Mouse (Mus musculus) megakaryocyte, adult 5-6 weeks (primary cell): Measurements from ENCODE around the gene Usp29. TPM values are rescaled to one million over a fixed set of nuclear protein-coding genes. Genes with fewer than 3 reads are reported as not detected.
"Not testable (repeated sequence)": the region's sequence is repeated elsewhere in the genome, so short reads cannot be mapped to it uniquely, and the experiment has no call there.

Experiments used
- ATAC-seq: 2 replicates; pipeline ENCODE4 v1.8.0; 2016; ENCODE audit warnings: mild to moderate bottlenecking, inconsistent platforms; ENCODE audit not compliant: poor library complexity, severe bottlenecking
- total RNA-seq, 2 experiments: library from RNA; stranded (forward) in 1 of 2; stranded (reverse) in 1 of 2; fragments of 153-499, 151-499 nt in 1 of 2; fragments of 221-1000, 200-1000 nt in 1 of 2; gene quantifications; 2 replicates each; pipeline versions ENCODE4 v1.2.3 to v1.2.4; 2015 to 2017

The Usp29 gene
- total RNA-seq, 2 experiments from 2014 or later, result not detected

DNA sequence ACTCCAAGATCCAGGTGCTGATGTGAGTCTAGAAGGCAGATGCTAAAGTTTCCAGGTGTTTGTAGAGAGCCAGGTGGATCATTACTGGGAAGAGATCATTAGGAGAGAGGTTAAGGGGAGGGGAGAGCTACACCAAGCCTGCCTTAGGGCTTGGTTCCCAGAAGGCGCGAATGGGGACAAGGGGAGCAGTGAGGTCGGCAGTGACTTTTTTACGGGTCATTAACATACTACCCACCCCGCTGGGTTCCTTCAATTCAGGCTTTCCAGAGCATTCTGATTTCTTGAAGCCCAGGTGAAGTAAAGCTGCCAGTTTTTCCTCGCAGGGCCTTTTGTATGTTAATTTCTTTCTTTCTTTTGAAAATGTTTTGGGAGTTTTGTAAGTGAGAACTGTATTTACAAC, 29.8 kb downstream of the Usp29 start:
- ATAC-seq, result no peak

DNA sequence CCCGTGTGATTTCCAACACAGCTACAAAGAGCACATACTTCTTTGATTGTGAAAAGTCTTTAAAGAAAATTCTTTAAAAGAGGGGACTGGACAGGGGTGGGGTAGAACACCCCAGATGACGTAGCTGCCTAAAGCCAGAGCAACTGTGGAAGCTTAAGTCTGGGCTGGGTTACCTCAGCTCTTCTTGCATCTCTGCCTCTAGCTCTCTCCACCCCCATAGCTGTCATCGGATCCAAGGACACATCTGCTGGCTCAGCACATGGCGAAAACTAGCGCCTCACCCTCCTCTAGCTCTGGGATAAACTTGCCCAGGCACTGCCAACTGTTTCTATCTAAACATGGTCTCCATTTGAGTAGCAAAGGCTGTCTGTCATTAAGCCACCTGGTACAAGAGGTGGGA, 34.9 kb downstream of the Usp29 start:
- no peak for ATAC-seq

DNA sequence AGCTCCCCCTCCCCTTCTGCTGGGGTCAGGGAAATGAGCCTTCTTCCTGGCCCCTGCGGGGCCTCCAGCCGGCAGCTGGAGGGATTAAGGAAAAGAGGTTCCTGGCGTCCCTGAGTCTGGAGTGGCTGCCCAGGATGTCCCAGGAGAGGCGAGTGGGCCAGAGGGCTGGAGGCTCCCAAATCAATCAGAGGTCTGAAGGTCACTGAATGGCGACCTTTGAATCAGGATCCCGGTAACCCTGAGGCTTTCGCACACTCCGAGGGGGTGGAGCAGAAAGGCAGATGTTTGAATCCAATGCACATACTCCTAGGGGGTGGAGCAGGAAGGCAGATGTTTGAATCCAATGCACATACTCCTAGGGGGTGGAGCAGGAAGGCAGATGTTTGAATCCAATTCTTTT, 39.9 kb downstream of the Usp29 start:
- no peak for ATAC-seq

DNA sequence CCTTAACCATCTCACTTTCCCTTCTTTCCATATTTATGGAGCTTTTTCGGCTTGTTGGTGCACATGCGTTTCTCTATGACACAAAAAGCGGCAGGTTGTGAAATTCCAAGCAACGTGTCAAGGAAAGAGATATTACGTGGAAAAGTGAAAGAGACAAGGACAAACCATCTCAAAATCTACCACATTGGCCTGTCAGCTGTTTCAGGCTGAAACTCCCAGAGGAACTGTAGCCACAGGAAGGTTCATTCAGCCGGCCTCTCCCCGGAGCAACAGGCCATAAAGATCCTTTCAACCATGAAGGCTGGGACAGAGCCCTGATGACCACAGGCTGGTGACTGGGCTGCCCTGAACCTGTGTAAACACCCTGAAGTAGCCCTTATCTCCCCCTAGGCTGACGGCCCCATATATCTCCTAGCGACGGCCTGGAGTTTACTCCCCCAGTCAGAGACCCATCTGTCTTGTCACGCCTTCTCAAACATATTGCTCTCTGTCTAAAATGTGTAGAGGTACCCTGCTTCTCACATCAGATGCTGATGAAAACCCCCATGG, 43.6 kb downstream of the Usp29 start:
- ATAC-seq, result not testable (repeated sequence)

DNA sequence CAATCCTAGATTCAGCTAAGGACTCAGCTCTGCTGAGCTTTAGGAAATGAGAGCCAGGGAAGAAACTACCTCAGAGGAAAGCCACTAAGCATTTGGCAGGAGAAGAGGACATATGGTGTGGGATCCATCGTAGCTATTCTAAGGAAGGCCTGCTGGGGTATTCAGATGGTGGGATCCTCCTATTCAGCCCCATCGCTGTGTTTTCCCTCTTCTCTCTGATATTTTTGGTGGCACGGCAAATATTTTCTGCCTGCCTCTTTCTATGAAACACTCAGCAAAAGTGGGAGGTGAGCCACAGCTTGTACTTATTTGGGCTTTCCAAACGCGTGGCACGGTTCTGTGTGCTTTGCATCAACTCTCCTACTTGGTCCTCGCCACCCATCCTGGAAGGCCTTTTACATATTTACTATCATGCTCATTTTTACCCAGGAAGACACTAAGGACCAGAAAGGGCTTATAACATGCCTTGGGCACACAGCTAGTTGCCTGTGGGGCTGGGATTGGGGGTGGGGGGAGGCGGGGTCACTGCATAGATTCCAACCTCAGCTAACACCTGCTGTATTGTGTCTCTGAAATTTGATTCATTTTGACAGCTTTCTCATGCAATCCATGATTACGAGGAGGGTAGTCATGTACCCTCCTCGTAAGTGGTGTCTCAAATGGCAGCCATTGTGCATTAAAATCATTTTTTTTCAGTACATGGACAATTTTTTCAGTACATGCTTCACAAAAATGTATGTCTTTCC, 46.1 kb downstream of the Usp29 start:
- ATAC-seq, result no peak

DNA sequence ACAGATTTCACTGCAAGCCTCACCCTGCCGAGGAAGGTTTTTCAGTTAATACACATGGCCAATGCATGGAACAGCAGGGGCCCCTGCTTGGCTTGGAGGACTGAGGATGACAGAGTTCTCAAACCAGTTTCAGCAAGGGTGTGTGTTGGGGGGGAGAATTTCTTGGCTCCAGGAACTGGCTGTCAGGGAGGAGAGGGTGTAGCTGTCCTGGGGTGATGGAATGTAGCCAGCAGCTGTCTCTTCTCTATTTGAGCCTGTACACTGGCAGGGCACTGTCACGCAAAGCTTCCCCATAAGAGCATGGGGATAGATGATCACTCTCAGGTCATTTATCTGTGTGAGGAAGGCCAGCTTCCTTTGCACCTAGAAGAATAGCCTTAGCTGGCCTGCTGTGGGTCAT, 46.7 kb downstream of the Usp29 start:
- no peak for ATAC-seq

DNA sequence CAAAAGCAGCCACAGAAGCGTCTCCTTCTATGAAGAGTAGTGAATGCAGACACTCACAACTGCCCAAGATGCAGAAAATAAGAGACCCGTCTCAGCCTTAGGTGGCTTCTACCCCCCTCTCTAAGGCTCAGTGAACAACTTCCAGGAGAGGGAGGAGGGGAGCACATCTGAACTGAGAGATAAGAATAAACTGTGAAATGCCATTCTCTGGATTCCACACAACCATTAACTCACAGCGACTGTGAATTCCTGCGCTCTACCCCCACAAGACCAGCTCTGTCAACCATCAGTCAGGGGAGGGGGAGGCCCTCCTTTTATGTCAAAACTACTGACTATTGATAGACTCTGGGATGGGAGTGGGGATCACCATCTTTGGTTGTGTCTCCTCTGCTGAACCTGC, 47.3 kb downstream of the Usp29 start:
- ATAC-seq, result no peak

DNA sequence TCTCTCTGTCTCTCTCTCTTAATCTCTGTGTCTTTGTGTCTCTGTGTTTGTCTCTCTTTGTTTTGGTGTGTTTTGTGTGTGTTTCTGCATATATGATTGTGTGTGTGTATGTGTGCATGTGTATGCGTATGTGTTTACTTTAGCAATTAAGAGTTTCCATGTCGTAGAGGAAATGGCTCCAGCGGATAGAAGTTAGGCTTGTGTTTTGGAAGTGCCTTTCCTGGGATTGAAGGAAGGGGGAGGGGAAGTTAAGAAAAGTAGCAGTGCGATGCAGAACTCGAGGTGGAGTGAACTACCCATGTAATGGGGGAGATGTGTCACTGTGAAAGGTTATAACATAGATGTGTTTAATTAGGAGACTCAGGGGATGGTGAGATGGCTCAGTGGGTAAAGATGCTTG, 48.8 kb downstream of the Usp29 start:
- no peak for ATAC-seq

DNA sequence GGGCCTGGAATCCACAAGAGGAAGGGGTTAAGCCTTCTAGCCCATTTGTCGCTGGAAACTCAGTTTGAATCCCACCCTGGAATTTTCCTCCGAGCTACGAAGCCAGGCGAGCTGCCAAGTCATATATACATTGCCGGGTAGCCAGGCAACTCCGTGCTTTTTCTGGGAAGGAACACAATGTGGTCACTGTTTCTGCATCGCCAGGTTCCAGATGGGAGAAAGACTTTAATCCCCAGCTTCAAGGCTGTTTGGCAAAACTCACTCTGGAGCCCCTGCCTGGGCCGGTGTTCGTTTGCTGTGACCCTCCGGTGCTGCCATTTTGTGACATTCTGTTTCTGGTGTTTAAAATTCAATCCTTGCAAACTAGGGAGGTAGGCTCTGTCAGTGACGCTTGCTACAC, 51.2 kb downstream of the Usp29 start:
- no peak for ATAC-seq

DNA sequence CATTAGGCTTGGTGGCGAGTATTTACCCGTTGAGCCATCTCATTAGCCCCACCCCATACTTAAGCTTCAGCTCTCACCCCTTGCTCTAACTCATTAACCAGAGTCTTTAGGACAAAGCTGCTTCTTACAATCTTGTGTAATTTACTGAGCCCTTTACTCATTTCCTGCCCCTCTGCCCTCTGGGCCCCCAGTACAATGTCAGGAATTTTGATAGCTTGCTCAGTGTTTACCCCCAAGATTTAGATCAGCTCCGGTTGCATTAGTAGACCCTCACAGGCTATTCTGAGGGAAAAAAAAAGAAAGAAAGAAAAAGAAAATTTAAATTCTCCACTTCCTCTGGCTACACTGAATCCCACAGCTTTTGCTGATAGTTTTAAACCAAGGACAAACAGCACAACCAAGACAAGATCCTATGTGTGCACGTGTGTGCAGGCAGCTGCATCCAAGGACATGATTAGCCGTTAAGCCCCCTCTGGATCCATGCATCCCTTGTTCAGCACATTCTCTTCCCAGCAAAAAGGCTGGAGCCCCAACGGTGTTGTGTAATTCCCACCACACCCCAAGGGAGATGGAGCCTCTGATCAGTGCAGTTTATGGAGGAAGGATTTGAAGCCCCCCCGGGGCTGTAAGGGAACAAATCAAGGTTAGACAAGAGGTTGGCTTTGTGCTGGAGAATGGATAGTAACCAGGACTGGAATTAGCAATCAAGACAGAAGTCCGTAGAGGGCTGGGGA, 54.1 kb downstream of the Usp29 start:
- no peak for ATAC-seq

DNA sequence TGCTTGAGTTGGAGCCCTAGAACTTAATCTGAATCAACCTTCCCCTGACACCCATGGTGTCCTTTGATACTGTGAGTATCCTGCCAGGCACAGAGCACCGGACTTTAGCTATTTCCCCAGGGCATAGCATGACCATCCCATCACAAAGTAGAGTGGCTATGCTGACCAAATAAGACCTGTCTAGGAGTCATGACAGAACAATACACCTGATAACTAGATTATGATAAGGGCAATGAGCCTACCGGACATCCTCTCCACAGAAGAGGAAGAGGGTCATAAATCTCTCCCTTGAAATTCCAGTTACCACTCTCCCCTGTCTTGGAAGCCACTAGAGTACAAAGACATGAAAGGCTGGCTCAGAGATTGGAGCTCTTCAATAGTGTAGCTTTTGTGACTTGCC, 56.6 kb downstream of the Usp29 start:
- ATAC-seq, result no peak

DNA sequence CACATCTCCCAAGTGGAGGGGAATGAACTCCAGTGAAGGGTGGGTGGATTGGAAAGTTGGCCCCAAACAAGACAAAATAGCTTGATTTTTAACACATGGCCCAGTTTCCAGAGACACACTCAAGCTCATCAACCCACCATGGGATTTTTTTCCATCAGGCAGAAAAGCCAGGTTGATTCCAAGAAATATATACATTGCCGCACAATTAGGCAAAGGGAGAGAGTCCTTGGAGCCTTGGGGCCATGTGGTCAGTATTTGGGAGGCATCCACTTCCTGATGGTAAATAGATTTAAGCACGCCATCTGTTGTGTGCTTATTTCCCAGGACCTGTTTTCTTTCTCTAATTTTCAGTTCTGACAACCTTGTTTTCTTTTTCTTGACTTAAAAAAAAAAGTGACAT, 57.7 kb downstream of the Usp29 start:
- no peak for ATAC-seq

DNA sequence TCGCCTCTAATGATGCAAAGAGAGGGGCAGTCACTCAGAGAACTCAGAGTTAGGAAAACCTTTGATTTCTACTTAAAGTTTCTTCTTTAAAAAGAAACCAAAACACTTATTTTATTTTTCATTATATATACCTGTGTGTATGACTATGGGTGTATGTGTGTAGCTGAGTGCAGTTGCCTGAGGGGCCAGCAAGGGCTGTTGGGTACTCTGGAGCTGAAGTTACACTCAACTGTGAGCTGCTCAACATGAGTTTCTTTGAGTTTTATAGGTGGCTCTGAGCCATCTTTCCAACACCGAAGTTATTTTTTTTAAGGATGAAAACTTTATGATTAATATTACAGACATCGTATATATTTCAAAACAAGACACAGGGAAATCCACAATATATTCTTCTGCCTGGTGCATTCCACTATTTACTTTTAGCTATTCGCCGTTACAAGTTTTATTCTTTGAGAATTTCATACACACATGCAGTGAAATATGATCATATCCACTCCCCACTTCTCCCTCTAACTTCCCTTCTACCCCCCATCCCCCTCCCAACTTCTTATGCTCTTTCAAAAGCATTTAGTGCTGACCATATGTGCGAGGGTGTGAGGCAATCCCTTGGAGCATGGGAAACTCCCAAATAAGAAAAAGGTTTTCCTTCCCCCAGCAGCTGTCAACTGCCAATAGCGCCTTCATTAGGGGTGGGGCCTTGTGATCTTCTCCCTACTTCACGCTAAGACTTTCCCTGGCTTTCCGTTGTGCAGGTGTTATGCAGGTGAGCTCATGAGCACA, 61.1 kb downstream of the Usp29 start:
- ATAC-seq, result no peak

DNA sequence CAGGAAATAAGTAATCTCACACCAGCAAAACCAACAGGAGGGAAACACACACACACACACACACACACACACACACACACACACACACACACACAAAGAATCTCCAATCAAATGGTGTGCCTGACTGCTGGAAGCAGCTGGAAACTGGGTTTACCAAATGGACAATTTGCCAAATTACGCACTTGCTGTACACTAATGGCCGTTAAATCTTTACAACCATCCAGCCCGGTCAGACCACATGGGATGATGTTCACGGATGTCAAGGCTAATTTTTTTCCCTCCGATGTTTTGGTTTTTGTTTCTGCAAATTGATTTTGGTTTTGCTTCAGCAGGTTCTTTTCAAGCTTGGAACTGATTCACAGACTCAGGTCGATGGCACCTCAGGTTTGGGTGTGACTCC, 62.9 kb downstream of the Usp29 start:
- no peak for ATAC-seq

DNA sequence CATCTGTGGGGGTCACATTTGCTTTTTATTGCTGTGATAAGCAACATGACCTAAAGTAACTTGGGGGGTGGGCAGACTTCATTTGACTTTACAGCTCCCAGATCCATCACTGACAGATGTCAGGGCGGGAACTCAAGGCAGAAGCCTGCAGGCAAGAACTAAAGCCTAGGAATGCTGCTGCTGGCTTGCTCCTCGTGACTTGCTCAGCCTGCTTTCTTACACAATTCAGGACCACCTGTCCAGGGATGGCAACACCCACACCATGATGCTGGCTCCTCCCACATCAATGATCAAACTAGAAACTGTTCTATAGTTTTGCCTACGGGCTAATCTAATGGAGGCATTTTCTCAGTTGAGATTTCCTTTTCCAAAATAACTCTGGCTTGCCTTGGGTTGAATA, 63.4 kb downstream of the Usp29 start:
- ATAC-seq, result no peak

DNA sequence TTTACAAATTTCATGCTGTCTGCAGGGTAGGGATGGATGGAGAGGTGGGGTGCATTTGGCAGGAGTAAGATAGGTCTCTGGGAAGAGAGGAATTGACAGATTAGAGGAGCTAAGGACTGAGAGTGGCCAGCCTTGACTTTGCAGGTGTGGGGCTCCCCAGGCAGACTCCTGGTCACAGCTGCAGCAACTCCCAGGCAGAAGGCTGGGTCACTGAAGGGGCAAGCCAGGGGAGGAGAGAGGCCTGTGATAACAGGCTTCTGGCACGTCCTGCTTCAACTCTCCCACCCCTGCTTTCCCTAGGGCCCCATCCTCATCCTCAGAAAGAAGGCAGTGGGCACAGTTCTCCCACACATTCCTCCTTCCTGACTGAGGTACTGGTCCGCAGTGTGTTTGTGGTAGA, 67.0 kb downstream of the Usp29 start:
- ATAC-seq, result no peak

DNA sequence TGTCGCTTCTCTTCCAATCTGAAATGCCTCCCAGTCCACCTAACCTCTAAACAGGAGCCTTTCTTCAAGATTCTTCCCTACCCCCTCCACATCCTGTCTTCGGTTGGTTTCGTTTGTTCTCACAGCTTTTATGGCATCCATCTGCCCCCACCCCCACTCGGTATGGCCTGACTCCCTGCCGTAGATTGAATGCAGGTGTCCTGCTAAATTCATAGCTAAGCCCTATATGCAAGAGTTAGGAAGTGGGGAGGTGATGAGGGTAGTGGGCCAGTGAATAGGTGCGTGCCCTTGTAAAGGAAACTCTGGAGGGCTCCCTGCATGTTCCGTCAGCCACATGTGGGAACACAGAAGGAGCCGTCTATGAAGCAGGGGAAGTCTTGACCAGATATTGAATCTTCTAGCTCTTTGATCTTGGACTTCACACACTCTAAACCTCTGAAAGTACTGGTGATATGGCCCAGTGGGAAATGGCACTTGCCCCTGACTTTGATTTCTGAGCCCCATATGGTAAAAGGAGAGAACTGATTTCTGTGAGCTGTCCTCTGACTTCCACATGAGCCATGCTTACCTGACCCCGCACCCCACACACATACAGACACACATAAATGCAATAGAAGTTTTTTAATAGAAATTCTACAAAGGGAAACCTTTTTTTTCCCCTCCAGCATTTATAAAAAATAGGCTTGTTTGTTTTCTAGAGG, 68.9 kb downstream of the Usp29 start:
- ATAC-seq, result no peak

DNA sequence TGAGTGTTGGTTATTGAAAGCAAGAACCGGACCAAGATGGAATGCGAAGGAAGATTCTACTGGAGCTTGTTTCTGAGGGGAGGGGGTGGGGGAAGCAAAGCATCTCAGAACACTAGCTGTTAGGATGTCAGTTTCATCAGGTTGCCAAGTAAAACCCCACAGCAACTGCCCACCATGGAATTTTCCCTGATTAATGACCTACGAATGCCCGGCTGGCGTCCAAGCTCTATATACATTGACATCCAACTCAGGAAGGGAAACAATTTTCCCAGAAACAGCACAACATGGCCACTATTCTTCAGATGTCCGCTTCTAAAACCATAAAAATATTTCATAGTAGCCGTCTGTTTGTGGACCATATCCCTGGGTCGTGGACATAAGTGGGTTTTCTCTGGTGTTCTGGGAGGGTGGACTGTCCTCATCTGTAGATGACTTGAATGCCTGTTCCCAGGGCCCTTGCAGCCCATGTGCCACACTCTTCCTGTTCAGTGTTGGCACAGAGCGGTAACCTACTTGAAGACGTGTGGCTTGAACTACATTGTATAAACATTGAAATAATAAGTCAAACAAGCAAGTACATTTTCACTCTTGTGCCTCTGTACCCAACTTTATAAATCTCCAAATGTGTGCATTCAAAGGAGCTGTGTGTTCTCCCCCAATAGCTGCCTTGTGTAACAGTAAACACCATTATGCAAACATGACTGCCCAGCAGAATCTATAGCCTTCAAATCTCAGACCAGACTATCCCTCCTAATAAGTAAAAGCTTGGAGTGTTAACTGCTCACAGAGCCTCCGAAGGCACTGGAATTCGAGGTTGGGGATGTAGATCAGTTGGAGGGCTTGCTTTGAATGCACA, 70.4 kb downstream of the Usp29 start:
- ATAC-seq, result no peak

DNA sequence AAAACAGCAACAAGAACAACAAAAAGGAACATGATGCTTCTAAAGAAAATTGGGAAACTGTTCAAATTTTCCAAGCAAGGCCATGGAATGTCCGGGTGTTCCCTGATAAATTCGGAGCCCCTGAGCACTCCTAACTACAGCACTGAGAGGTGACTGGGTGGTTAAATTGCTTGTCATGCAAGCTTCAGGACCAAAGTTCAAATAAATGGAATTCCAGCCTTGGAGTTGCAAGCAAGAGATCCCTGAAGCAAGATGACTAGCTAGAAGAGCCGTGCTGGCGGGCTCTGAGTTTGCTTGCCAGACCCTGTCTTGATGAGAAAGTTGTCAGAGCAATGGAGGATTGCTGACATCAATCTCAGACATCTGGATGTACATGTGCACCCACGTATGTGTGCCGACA, 71.3 kb downstream of the Usp29 start:
- no peak for ATAC-seq

DNA sequence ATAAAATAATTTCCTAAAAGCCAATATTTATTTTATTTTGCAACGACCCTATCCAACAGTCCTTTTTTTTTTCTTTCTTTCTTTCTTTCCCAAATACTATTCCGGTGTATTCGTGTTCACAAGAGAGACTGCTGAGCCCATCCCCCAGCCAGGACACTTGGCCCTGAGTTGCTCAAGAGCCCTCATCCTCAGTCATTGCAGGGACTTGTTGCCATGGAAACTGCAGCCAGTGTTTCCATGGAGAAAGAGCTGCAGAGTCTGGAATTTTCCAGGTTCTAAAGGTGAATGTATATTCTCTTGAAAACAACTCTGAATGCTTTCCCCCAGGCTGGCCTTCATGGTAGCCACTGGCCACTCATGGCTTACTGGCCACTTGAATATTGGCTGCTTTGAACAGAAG, 80.2 kb downstream of the Usp29 start:
- ATAC-seq, result no peak
